Mouse (Mus musculus): ENCODE data around the gene Wdr20. TPM values are rescaled to one million over a fixed set of nuclear protein-coding genes. Genes with fewer than 3 reads are reported as not detected.

Gene Wdr20
- total and polyA plus RNA-seq, 3 experiments = 18.8 to 25.8 TPM; not detected in 1

DNA sequence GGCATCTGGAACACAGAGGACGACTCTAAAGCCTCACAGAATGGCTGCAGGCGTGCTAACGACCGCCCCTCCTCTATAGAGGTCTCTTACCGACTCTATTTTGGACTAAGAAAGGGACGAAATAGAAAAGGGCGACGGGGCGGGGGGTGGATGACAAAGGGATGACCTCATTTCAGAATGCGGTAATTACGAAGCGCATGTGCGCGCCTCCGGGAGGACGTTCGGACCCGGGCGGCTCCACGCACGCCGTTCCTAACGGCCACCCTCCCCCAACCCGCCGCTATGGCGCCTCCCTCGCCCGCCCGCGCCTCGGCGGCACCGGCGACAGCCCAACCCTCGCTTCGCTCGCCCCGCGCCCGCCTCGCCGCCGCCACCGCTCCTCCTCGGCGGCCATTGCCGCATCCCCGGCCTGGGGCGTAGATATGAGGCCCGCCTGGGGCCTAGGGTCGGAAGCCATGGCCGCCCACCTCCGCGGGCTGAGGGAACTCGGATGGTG is 42.0 kb upstream of the Wdr20 start (continued):
- TF ChIP-seq NRF1 (IDR thresholded peaks at IDR 0.05; ENCODE audit: insufficient read depth, low read depth, low read length, poor library complexity, severe bottlenecking) = 0 out of 2 replicates have a peak, but pooled peaks have one; percentile 37

DNA sequence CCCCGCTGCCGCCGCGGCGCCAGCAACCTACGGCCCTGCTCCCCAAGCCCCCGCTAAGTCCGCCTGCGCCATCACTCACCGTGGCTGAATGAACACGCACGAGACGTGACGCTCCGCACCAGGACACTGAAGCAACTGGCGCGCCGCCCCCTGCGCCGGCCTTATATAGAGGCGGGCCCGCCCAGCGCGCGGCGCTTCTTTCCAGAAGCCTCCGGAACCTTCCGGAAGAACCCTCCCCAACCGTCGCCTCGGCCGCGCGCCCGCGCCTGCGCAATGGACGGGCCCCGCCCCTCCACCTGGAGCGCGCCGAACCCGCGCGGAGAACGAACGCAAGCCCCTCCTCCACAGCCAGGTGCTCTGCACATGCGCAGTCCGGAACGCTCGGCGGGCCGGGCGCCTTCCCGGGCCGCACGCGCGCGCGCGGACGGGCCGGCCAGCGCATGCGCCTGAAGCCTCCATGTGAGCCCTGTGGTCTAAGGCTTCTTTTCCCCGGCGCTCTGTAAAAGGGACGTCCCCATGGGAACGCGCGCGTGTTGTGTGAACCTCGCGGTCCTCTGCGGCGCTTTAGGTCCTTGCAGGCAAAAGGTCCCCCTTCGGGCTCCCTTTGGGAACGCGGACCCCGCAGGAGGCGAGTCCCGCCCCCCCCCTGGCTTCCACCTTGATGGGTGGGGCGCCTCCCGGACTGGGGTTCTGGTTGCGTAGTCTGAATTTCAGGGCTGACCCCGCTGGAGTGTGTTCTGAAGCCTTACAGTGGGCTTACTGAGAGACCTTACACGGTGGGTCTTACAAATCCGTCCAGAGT is 41.4 kb upstream of the Wdr20 start:
- H3K27me3 ChIP-seq (ENCODE audit: control insufficient read depth in 1 of 2, insufficient read depth in 2 of 2, low read length in 2 of 2) = no peaks in the 10 kb centered on the region
- H3K27ac ChIP-seq (ENCODE audit: control insufficient read depth, low read depth, low read length) = peak overlapping the region; percentile 99
- H3K9ac ChIP-seq (ENCODE audit: control insufficient read depth, low read depth, low read length, poor library complexity, severe bottlenecking) = peak overlapping the region; percentile 100
- H3K9me3 ChIP-seq (replicated peaks; ENCODE audit: insufficient read depth, low read length) = no peaks in the 10 kb centered on the region
- peaks cover 14 to 49% of the 10 kb centered on the region in 2 experiments for H3K36me3 ChIP-seq (ENCODE audit: control insufficient read depth in 1 of 2, insufficient read depth in 2 of 2, low read length in 2 of 2)
- peak; percentile 96 for DNase-seq (ENCODE audit: low read depth, low spot score)
- H3K4me3 ChIP-seq (ENCODE audit: control insufficient read depth in 1 of 2, insufficient read depth in 1 of 2, low read depth in 2 of 2, low read length in 2 of 2) = peak overlapping the region; percentile 63 to 82
- H3K4me1 ChIP-seq (ENCODE audit: control insufficient read depth in 1 of 2, insufficient read depth in 2 of 2, low read length in 2 of 2) = peaks cover 6 to 35% of the 10 kb centered on the region in 2 experiments
- H3K79me2 ChIP-seq (ENCODE audit: control insufficient read depth, insufficient read depth, low read length, poor library complexity) = peaks cover 35% of the 10 kb centered on the region
- TF ChIP-seq MYB (IDR thresholded peaks at IDR 0.05; ENCODE audit: low read depth, low read length) (peak; percentile 81; the same call in 1 of the 2 replicates), TBP (IDR thresholded peaks at IDR 0.05; ENCODE audit: low read depth, low read length) (peak; percentile 98), UBTF (IDR thresholded peaks at IDR 0.05; ENCODE audit: borderline replicate concordance, insufficient read depth, low read depth, low read length) (no peak), GABPA (IDR thresholded peaks at IDR 0.05; ENCODE audit: low read depth, low read length) (no peak), ZMIZ1 (IDR thresholded peaks at IDR 0.05; ENCODE audit: low read depth, low read length) (peak; percentile 99), POLR2AphosphoS5 (IDR thresholded peaks at IDR 0.05; ENCODE audit: borderline replicate concordance, low read depth, low read length) (peak; percentile 96; the same call in 1 of the 2 replicates), RCOR1 (IDR thresholded peaks at IDR 0.05; ENCODE audit: low read depth, low read length) (no peak), MAZ (IDR thresholded peaks at IDR 0.05; ENCODE audit: low read depth, low read length) (peak; percentile 78; the same call in 1 of the 2 replicates), TAL1 (IDR thresholded peaks at IDR 0.05; ENCODE audit: low read length) (no peak), GATA1 (IDR thresholded peaks at IDR 0.05; ENCODE audit: low read depth, low read length) (no peak), MEF2A (IDR thresholded peaks at IDR 0.05; ENCODE audit: extremely low read depth, insufficient replicate concordance, low read depth, low read length, poor library complexity, severe bottlenecking) (no peak), USF2 (IDR thresholded peaks at IDR 0.05; ENCODE audit: borderline replicate concordance in 1 of 2, insufficient read depth in 1 of 2, low read depth in 1 of 2, low read length in 2 of 2) (no peak), E2F4 (IDR thresholded peaks at IDR 0.05; ENCODE audit: borderline replicate concordance, low read depth, low read length) (peak; percentile 81; the same call in 1 of the 2 replicates), CTCF (IDR thresholded peaks at IDR 0.05 in 2 of 3, conservative IDR thresholded peaks at IDR 0.05 in 1 of 3; ENCODE audit: control insufficient read depth in 1 of 3, insufficient read depth in 1 of 3, low read depth in 2 of 3, low read length in 3 of 3, poor library complexity in 1 of 3, severe bottlenecking in 1 of 3) (no peak), EP300 (IDR thresholded peaks at IDR 0.05; ENCODE audit: low read depth in 1 of 2, low read length in 2 of 2) (peak in 1 of 2 experiments; percentile 65; a peak in 2 of 4 replicates), NRF1 (IDR thresholded peaks at IDR 0.05; ENCODE audit: insufficient read depth, low read depth, low read length, poor library complexity, severe bottlenecking) (peak; percentile 97), BHLHE40 (IDR thresholded peaks at IDR 0.05; ENCODE audit: borderline replicate concordance, low read depth, low read length) (peak; percentile 39; the same call in 1 of the 2 replicates), MAFK (IDR thresholded peaks at IDR 0.05; ENCODE audit: borderline replicate concordance, low read depth, low read length) (no peak), TCF12 (IDR thresholded peaks at IDR 0.05; ENCODE audit: low read depth, low read length) (peak; percentile 60), NELFE (IDR thresholded peaks at IDR 0.05; ENCODE audit: low read depth, low read length) (peak; percentile 100), SMC3 (IDR thresholded peaks at IDR 0.05; ENCODE audit: low read depth, low read length) (no peak), MYC (IDR thresholded peaks at IDR 0.05; ENCODE audit: low read depth, low read length) (no peak), MXI1 (IDR thresholded peaks at IDR 0.05; ENCODE audit: low read depth, low read length) (peak; percentile 58), ZNF384 (IDR thresholded peaks at IDR 0.05; ENCODE audit: low read depth, low read length) (no peak), POLR2A (IDR thresholded peaks at IDR 0.05; ENCODE audit: control insufficient read depth in 1 of 2, insufficient read depth in 1 of 2, low read depth in 1 of 2, low read length in 2 of 2, poor library complexity in 1 of 2) (peak; percentile 97 to 100), USF1 (IDR thresholded peaks at IDR 0.05; ENCODE audit: low read depth, low read length) (no peak), CHD1 (IDR thresholded peaks at IDR 0.05; ENCODE audit: low read depth, low read length) (no peak), CHD2 (IDR thresholded peaks at IDR 0.05; ENCODE audit: low read length) (no peak), ZKSCAN1 (IDR thresholded peaks at IDR 0.05; ENCODE audit: low read depth, low read length) (no peak; the same call in 1 of the 2 replicates), ETS1 (IDR thresholded peaks at IDR 0.05; ENCODE audit: low read depth, low read length) (0 out of 2 replicates have a peak, but pooled peaks have one; percentile 50), ELF1 (IDR thresholded peaks at IDR 0.05; ENCODE audit: low read depth, low read length) (peak; percentile 81)

Measured in MEL (cell line).